Mouse (Mus musculus) layer of hippocampus, postnatal 14 days (tissue): ENCODE data around the gene Sec61b. TPM values are rescaled to one million over a fixed set of nuclear protein-coding genes. Genes with fewer than 3 reads are reported as not detected.

Source experiments
- DNase-seq, 2 experiments: peaks; one replicate each; pipeline ENCODE4 v3.0.0; 2021 to 2022; ENCODE audit warnings: low spot score in 2 of 2, mixed read lengths in 1 of 2
- long read RNA-seq, 2 experiments: library from polyadenylated mRNA; stranded (forward); transcript quantifications; one replicate each; pipeline ENCODE4 v2.0.0; 2021
- total RNA-seq, 2 experiments: library from RNA; stranded (reverse); gene quantifications; 2 replicates each; pipeline ENCODE4 v1.2.3; 2021

Sec61b gene
- total RNA-seq: 10 to 100 TPM; 62.5 to 67.3 TPM
- long read RNA-seq, experiment 1, transcript Sec61b-201 (4 exons, 564 nt): major isoform, 21 of 22 reads
- long read RNA-seq, experiment 1, partial matches to known transcripts: 1 of 22 reads
- long read RNA-seq, experiment 1, other reads (novel, unspliced or antisense): 0 of 22 reads
- long read RNA-seq, experiment 2, transcript Sec61b-201 (4 exons, 564 nt): major isoform, 77 of 86 reads
- long read RNA-seq, experiment 2, partial matches to known transcripts: 7 of 86 reads
- long read RNA-seq, experiment 2, other reads (novel, unspliced or antisense): 1 of 86 reads

GRCm38 (mm10) chr4:47473968-47474729 lies at the start of gene Sec61b, which contains the start of gene Alg2:
TSS of gene Sec61b (plus strand) at chr4:47474658.
TSS of gene Alg2 (minus strand) at chr4:47474333.
- peak; percentile 97 to 98 for DNase-seq

GRCm38 (mm10) chr4:47425247-47425830 lies 49.1 kb upstream of the Sec61b start:
- DNase-seq: no peak

GRCm38 (mm10) chr4:47427606-47428005 lies 46.9 kb upstream of the Sec61b start:
- no peak for DNase-seq

GRCm38 (mm10) chr4:47430557-47430956 lies 43.9 kb upstream of the Sec61b start:
- no peak for DNase-seq

GRCm38 (mm10) chr4:47431081-47431480 lies 43.4 kb upstream of the Sec61b start:
- DNase-seq: no peak

DNA sequence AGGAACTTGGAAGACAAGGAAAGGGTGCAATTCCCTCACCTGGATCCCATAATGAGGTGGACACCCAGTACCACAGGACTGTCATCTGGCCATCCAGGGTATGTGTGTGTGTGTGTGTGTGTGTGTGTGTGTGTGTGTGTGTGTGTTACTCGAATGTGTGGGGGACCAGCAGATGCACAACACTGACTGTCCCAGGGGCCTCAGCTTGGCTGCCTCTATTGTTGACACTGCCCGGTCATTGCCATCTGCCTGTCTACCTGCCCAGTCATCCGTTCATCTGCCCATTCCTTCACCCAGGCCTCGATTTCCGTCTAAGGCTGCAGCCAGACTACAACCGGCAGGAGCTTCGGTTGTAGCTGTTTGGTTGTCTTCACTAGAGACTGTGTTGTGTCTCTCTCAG lies 41.7 kb upstream of the Sec61b start:
- DNase-seq: no peak

DNA sequence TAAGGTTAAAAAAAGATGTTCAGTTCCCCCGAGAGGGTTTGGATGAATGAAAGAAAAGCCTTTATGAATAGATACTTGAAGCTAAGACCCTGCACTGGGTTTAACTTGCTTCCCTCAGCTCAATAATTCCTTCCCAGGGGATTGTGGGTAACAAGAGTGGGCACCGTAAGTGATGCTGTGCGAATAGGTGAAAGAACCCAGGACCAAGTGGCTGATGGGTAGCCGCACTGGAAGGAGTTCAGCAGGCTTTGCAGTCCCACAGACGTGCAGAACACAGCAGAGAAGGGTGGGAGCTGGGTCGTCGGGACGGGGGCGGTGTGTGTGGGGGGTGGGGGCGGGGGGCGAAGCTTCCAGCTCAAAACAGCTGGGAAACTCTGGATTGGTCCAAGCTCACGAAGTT lies 39.3 kb upstream of the Sec61b start:
- no peak for DNase-seq

DNA sequence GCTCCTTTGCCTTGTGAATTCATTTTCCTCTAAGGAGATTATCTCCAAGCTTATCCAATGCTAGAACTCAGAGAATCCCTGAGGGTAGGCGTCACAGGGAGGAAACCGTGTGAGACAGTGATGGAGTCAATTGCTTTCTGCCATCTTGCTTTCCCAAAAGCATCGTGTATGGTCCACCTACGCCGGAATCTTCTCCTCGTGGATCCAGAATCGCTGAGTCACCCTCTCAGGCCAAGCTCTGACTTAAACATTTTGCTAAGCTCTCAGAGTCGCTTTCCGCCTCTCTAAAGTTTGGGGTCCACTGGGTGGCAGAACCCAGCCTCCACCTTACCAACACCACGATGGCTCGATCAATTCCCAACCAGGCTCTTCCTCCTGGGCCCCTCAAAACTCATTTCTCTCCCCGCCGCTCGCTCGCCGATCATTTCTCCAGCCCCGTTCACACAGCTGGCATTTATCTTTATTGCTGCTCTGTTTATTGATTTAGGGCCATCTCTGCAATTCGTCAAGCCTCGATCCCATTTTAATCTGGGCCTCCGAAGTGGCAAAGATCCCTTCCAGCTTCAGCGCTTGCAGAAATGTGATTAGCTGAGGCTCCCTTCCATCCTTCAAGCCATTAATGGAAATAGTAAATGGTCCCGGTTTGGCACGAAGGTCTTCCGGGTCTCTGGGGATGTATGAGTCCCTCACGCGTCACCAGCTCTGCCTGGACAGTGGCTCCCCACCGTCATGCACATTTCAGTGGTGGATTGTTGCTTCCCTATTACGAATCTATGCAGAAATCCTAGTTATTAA lies 38.7 kb upstream of the Sec61b start:
- no peak for DNase-seq

GRCm38 (mm10) chr4:47437365-47438340 lies 36.8 kb upstream of the Sec61b start:
- DNase-seq: peak; percentile 90 to 93

DNA sequence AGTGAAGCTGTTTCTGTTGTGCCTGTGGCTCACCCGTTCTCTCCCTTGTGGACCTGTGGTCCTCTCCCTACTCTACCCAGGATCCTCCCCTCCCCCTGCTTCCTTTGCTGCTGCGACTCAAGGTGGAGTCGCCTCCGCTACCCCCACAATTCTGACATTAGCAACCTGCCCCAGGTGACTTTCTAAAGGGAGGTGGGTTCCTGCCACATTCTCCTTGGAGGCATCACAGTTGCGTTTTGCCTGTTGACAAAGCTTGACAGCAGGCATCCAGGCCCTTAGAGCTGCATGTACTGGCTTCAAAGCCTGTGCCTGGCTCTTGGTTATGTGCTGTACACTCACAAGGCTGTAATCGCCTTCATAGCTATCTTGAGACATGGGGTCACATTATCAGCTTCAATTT lies 35.5 kb upstream of the Sec61b start:
- no peak for DNase-seq

GRCm38 (mm10) chr4:47440951-47441350 lies 33.5 kb upstream of the Sec61b start:
- no peak for DNase-seq

GRCm38 (mm10) chr4:47448526-47448925 lies 25.9 kb upstream of the Sec61b start:
- no peak for DNase-seq

GRCm38 (mm10) chr4:47449116-47449515 lies 25.3 kb upstream of the Sec61b start:
- no peak for DNase-seq

DNA sequence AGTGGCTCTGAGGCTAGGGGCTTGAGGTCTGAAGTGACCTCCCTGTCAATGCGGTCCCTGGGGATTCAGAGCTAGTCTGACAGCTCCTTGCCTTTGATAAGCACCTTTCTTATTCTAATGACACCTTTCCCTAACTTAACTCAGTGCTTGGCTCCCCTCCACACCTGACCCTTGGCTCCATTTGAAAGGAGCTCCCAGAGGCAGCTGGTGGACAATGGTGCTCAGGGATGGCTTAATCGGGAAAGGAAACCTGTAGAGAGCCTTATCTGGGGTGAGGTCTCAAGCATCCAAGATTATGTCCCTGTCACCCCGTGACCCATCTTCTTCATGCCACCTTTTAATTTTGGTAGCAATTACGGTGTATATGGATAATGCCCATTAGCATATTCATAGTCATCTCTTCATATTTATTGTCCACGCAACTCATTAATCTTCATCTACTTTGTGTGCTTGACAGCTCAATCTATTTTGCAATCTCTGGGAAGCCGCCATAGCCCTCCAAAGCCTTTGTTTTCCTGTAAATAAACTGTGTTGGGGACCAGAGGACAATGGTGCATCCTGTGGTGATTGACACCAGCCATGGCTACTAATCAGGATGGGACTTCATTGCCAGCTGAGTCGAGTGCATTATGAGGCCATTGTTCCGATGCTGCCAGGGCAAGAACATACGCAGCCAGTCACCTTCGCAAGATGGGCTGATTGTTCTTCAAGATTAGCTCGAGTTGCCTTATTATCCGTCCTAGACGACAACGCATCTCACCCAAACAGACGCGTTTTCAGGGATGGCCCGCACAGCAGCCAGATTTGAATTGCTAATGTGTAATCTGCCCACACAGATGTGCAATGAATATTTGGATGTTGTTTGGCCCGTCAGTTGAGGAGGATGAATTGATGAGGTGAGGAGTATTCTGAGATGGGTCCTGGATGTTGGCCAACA lies 24.6 kb upstream of the Sec61b start:
- no peak for DNase-seq

DNA sequence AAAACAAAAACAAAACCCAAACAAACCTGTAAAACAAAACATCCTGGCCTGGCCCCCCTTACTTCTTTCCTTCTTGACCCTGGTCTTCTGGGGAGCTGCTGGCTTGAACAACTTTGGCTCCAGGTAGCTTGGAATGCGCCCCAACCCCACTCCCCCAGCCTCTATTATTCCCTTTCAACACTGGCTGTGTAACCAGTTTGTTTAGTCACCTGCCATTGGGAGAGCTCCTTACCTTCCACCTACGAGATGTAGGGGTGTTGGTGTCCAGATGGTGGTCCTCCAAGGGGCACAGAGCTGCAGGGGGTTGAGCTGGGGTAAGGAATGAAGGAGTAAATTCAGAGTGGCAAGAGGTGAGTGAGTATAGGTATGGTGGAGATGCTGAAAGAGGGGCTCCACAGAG lies 7.3 kb upstream of the Sec61b start:
- no peak for DNase-seq

- DNase-seq: no peak
These were observed 881 bp upstream of the Sec61b start for GRCm38 (mm10) chr4:47473586-47473967.

- no peak for DNase-seq
These were observed 529 bp downstream of the Sec61b start for GRCm38 (mm10) chr4:47474730-47475643.

DNA sequence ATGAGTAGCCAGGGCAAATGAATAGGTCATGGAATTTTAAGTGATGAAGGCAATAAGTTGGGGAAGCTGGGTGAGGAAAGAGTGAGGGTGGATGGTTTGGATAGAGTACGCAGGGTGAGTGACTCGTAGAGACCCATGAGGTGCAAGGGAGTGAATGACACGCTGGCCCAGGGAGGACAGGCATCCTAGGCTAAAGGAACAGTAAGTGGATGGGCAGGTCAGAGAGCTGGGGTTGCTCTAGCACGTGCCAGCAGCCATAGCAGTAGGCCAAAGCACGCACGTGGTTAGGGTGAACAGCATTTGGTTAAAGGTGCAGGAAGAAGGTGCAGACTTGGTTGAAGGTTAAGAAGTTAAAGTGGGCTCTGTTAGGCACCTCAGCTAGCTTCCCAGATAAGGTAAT lies 3.1 kb downstream of the Sec61b start:
- no peak for DNase-seq
